Mouse (Mus musculus) lung, postnatal 0 days (tissue): Measurements from ENCODE around the gene H2afv.

Experiments used
- CTCF ChIP-seq: IDR thresholded peaks from 2 replicates; pipeline ENCODE4 v1.5.1; 2016; ENCODE audit warnings: antibody characterized with exemption, mild to moderate bottlenecking
- EP300 ChIP-seq: IDR thresholded peaks from 2 replicates; pipeline ENCODE4 v1.6.1; 2016; ENCODE audit warnings: antibody characterized with exemption, mild to moderate bottlenecking, control low read depth

GRCm38 (mm10) chr11:6390376-6391053 lies 53.7 kb downstream of the H2afv start:
- TF ChIP-seq CTCF, result no peak
- no peak for TF ChIP-seq EP300
